Mouse (Mus musculus): ENCODE measurements around the gene Snx13. TPM values are rescaled to one million over a fixed set of nuclear protein-coding genes. Genes with fewer than 3 reads are reported as not detected.

The Snx13 gene
- 4.0 TPM in 2 replicates for polyA plus RNA-seq (2012; rRNA removed)

DNA sequence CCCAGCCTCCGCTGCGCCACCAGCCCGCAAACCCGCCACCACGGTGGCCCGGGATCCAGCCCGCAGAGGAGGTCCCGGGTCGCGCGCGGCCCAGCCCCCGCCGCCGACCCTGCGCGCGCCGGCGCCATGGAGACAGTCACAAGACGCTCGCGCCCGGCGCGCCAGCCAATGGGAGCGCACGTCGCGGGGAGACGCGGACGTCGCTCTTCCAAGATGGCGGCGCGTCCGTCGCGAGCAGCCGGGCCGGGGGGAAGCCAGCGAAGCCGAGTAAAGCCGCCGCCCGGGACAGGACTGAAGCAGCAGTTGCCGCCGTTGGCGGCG, at the start of gene Snx13:
Gene Snx13 (plus strand): TSS at position 188 of the 321 bp plus-strand sequence.

Other genes with a start within 250 kb of the Snx13 start
- gene Hdac9, start 130.1 kb upstream of the Snx13 start, polyA plus RNA-seq (2012; rRNA removed): 2.2 and 2.3 TPM in 2 replicates
- gene Prps1l1, start 62.4 kb upstream of the Snx13 start, polyA plus RNA-seq (2012; rRNA removed): not detected in 2 replicates